In genomic region chr5:21651885-21652612, GRCm38 (mm10) we compare ENCODE assay signal across 31 mouse cellular contexts. TPM values are rescaled to one million over a fixed set of nuclear protein-coding genes. Genes with fewer than 3 reads are reported as not detected.
DNase-seq lines count a peak whose midpoint lies in the region; ATAC-seq and TF ChIP-seq lines count a peak whose summit lies in the region.
"Had no signal": no experiment of that assay in that cellular context is flagged by ENCODE, and none has a peak within 500 bp of the region (broad histone marks: within the 10 kb centered on the region; RNA-seq: fewer than 3 reads in every experiment).

No protein-coding gene starts in this region.

- no peak overlapping the region for H3K27ac ChIP-seq in forebrain, embryonic 11.5 days (ENCODE audit: low read depth, low read length)
- H3K27ac ChIP-seq in forebrain, embryonic 10.5 days: no peak overlapping the region
- no peak overlapping the region for H3K27ac ChIP-seq in heart, embryonic 16.5 days (ENCODE audit: low read length)
- no peak overlapping the region for H3K27ac ChIP-seq in heart, adult 2 months
- H3K27ac ChIP-seq in midbrain, embryonic 11.5 days (ENCODE audit: low read depth, low read length): no peak overlapping the region
- H3K27ac ChIP-seq in midbrain, embryonic 14.5 days (replicated peaks; ENCODE audit: low read depth, low read length): no peak overlapping the region
- no peak overlapping the region for H3K27ac ChIP-seq in hindbrain, embryonic 16.5 days (ENCODE audit: low read depth, low read length)
- H3K27ac ChIP-seq: embryonic facial prominence, embryonic 13.5 days; forebrain, embryonic 12.5 days; hindbrain, embryonic 15.5 days; kidney, embryonic 15.5 days; layer of hippocampus, adult 2 months; left cerebral cortex, adult 2 months; liver, embryonic 12.5 days; midbrain, embryonic 13.5 days had no signal

- no peak for TF ChIP-seq POLR2A in heart, adult 2 months (IDR thresholded peaks at IDR 0.05; ENCODE audit: insufficient read depth, low read depth, low read length)

- H3K27me3 ChIP-seq in forebrain, embryonic 11.5 days (ENCODE audit: control insufficient read depth, insufficient read depth, low read length): no peaks in the 10 kb centered on the region
- no peaks in the 10 kb centered on the region for H3K27me3 ChIP-seq in forebrain, embryonic 10.5 days (ENCODE audit: poor library complexity, severe bottlenecking)
- H3K27me3 ChIP-seq in heart, embryonic 16.5 days (ENCODE audit: control insufficient read depth, insufficient read depth, low read length): no peaks in the 10 kb centered on the region
- H3K27me3 ChIP-seq in heart, adult 2 months (ENCODE audit: control insufficient read depth, insufficient read depth, low read length): no peaks in the 10 kb centered on the region
- H3K27me3 ChIP-seq in midbrain, embryonic 11.5 days (ENCODE audit: control insufficient read depth, insufficient read depth, low read length): no peaks in the 10 kb centered on the region
- H3K27me3 ChIP-seq in midbrain, embryonic 14.5 days (ENCODE audit: control insufficient read depth, insufficient read depth, low read length): no peaks in the 10 kb centered on the region
- H3K27me3 ChIP-seq in hindbrain, embryonic 16.5 days (replicated peaks; ENCODE audit: control insufficient read depth, insufficient read depth, low read length): no peaks in the 10 kb centered on the region
- H3K27me3 ChIP-seq: embryonic facial prominence, embryonic 13.5 days; forebrain, embryonic 12.5 days; hindbrain, embryonic 15.5 days; kidney, embryonic 15.5 days; liver, embryonic 12.5 days; megakaryocyte, embryonic 14.5 days; midbrain, embryonic 13.5 days had no signal

- no peak for TF ChIP-seq CTCF in heart, adult 2 months (IDR thresholded peaks at IDR 0.05)

- H3K9ac ChIP-seq in forebrain, embryonic 11.5 days (ENCODE audit: low read length): no peak overlapping the region
- no peak overlapping the region for H3K9ac ChIP-seq in heart, embryonic 16.5 days (ENCODE audit: low read length)
- no peak overlapping the region for H3K9ac ChIP-seq in heart, adult 2 months (ENCODE audit: low read depth, low read length)
- H3K9ac ChIP-seq in midbrain, embryonic 11.5 days (ENCODE audit: low read length): no peak overlapping the region
- no peak overlapping the region for H3K9ac ChIP-seq in midbrain, embryonic 14.5 days (replicated peaks; ENCODE audit: low read length)
- no peak overlapping the region for H3K9ac ChIP-seq in hindbrain, embryonic 16.5 days (ENCODE audit: low read depth, low read length)
- H3K9ac ChIP-seq: embryonic facial prominence, embryonic 13.5 days; forebrain, embryonic 12.5 days; forebrain, postnatal 0 days; hindbrain, embryonic 15.5 days; kidney, embryonic 15.5 days; liver, embryonic 12.5 days; liver, postnatal 0 days; midbrain, embryonic 13.5 days had no signal

- peaks cover 14% of the 10 kb centered on the region; the same call in 1 of the 2 replicates for H3K36me3 ChIP-seq in forebrain, embryonic 11.5 days (ENCODE audit: control insufficient read depth, insufficient read depth, low read length)
- peaks cover 86% of the 10 kb centered on the region for H3K36me3 ChIP-seq in forebrain, embryonic 10.5 days (replicated peaks)
- peaks cover 38% of the 10 kb centered on the region for H3K36me3 ChIP-seq in heart, embryonic 16.5 days (ENCODE audit: control insufficient read depth, insufficient read depth)
- no peaks in the 10 kb centered on the region for H3K36me3 ChIP-seq in heart, adult 2 months (ENCODE audit: control insufficient read depth, insufficient read depth, low read length)
- peaks cover 22% of the 10 kb centered on the region for H3K36me3 ChIP-seq in midbrain, embryonic 11.5 days (ENCODE audit: control insufficient read depth, insufficient read depth, low read length)
- H3K36me3 ChIP-seq in midbrain, embryonic 14.5 days (ENCODE audit: control insufficient read depth, insufficient read depth, low read length): peaks cover 73% of the 10 kb centered on the region
- peaks cover 25% of the 10 kb centered on the region for H3K36me3 ChIP-seq in hindbrain, embryonic 16.5 days (ENCODE audit: control insufficient read depth, insufficient read depth, low read length)

- no peak for TF ChIP-seq EP300 in heart, adult 2 months (IDR thresholded peaks at IDR 0.05; ENCODE audit: insufficient read depth, low read depth, low read length)

- H3K4me3 ChIP-seq in forebrain, embryonic 11.5 days (ENCODE audit: low read depth, low read length): no peak overlapping the region
- no peak overlapping the region for H3K4me3 ChIP-seq in forebrain, embryonic 10.5 days
- no peak overlapping the region for H3K4me3 ChIP-seq in heart, embryonic 16.5 days (ENCODE audit: low read length)
- no peak overlapping the region for H3K4me3 ChIP-seq in heart, adult 2 months
- no peak overlapping the region for H3K4me3 ChIP-seq in midbrain, embryonic 11.5 days (ENCODE audit: low read depth, low read length)
- no peak overlapping the region for H3K4me3 ChIP-seq in midbrain, embryonic 14.5 days (replicated peaks; ENCODE audit: low read depth, low read length)
- H3K4me3 ChIP-seq in hindbrain, embryonic 16.5 days (ENCODE audit: low read length): no peak overlapping the region
- H3K4me3 ChIP-seq: embryonic facial prominence, embryonic 13.5 days; forebrain, embryonic 12.5 days; hindbrain, embryonic 15.5 days; kidney, embryonic 15.5 days; layer of hippocampus, adult 2 months; left cerebral cortex, adult 2 months; liver, embryonic 12.5 days; megakaryocyte, embryonic 14.5 days; midbrain, embryonic 13.5 days had no signal

- no peaks in the 10 kb centered on the region for H3K79me2 ChIP-seq in heart, adult 2 months (replicated peaks; ENCODE audit: control insufficient read depth, insufficient read depth, low read length)

- H3K4me2 ChIP-seq in forebrain, embryonic 11.5 days (ENCODE audit: low read depth, low read length, severe bottlenecking): no peak overlapping the region
- H3K4me2 ChIP-seq in heart, embryonic 16.5 days (ENCODE audit: low read depth, low read length): no peak overlapping the region
- H3K4me2 ChIP-seq in midbrain, embryonic 11.5 days: no peak overlapping the region
- no peak overlapping the region for H3K4me2 ChIP-seq in midbrain, embryonic 14.5 days (ENCODE audit: low read length)
- no peak overlapping the region for H3K4me2 ChIP-seq in hindbrain, embryonic 16.5 days (ENCODE audit: low read length)
- H3K4me2 ChIP-seq: embryonic facial prominence, embryonic 13.5 days; forebrain, embryonic 12.5 days; heart, embryonic 11.5 days; hindbrain, embryonic 15.5 days; kidney, embryonic 15.5 days; liver, embryonic 12.5 days; midbrain, embryonic 13.5 days had no signal

- no peaks in the 10 kb centered on the region for H3K4me1 ChIP-seq in forebrain, embryonic 11.5 days (replicated peaks; ENCODE audit: control insufficient read depth, insufficient read depth, low read length)
- peaks cover 6% of the 10 kb centered on the region for H3K4me1 ChIP-seq in forebrain, embryonic 10.5 days
- H3K4me1 ChIP-seq in heart, embryonic 16.5 days (ENCODE audit: control insufficient read depth, insufficient read depth, low read length): peaks cover 2% of the 10 kb centered on the region
- no peaks in the 10 kb centered on the region for H3K4me1 ChIP-seq in heart, adult 2 months (ENCODE audit: control insufficient read depth, insufficient read depth, low read length)
- peaks cover 4% of the 10 kb centered on the region for H3K4me1 ChIP-seq in midbrain, embryonic 11.5 days (ENCODE audit: control insufficient read depth, insufficient read depth, low read length)
- peaks cover 5% of the 10 kb centered on the region for H3K4me1 ChIP-seq in midbrain, embryonic 14.5 days (ENCODE audit: control insufficient read depth, insufficient read depth, low read length)
- peaks cover 5% of the 10 kb centered on the region for H3K4me1 ChIP-seq in hindbrain, embryonic 16.5 days (ENCODE audit: control insufficient read depth, insufficient read depth, low read depth, low read length)

- ATAC-seq in forebrain, embryonic 11.5 days (replicated peaks; ENCODE audit: low FRiP score): no peak
- peak; percentile 69 for ATAC-seq in heart, embryonic 16.5 days (replicated peaks; ENCODE audit: extremely low read depth, insufficient read depth, low FRiP score)
- no peak for ATAC-seq in midbrain, embryonic 11.5 days (ENCODE audit: low FRiP score)
- no peak for ATAC-seq in midbrain, embryonic 14.5 days (ENCODE audit: low FRiP score, low TSS enrichment)
- ATAC-seq in hindbrain, embryonic 16.5 days: no peak
- ATAC-seq: activated CD4-positive, CD25-positive, alpha-beta regulatory T cell, adult 4 months; forebrain, postnatal 0 days; liver, embryonic 12.5 days; liver, postnatal 0 days; midbrain, embryonic 13.5 days had no signal

- 93% methylated on average over 7 of the region's 7 CpGs for WGBS in forebrain, embryonic 11.5 days
- 92% methylated on average over 7 of the region's 7 CpGs for WGBS in forebrain, embryonic 10.5 days
- WGBS in heart, embryonic 16.5 days: 69% methylated on average over 7 of the region's 7 CpGs
- 77% methylated on average over 7 of the region's 7 CpGs for WGBS in heart, adult 2 months
- 92% methylated on average over 7 of the region's 7 CpGs for WGBS in midbrain, embryonic 11.5 days
- 90% methylated on average over 7 of the region's 7 CpGs for WGBS in midbrain, embryonic 14.5 days
- WGBS in hindbrain, embryonic 16.5 days: 88% methylated on average over 7 of the region's 7 CpGs

- intact Hi-C loops in heart, adult 2 months (cut with DNase I): no loop called here

- no peaks in the 10 kb centered on the region for H3K9me3 ChIP-seq in forebrain, embryonic 11.5 days (ENCODE audit: control insufficient read depth, low read length)
- H3K9me3 ChIP-seq in forebrain, embryonic 10.5 days: no peaks in the 10 kb centered on the region
- H3K9me3 ChIP-seq in heart, embryonic 16.5 days (replicated peaks; ENCODE audit: control insufficient read depth, low read length): no peaks in the 10 kb centered on the region
- H3K9me3 ChIP-seq in midbrain, embryonic 11.5 days (ENCODE audit: control insufficient read depth, low read length): no peaks in the 10 kb centered on the region
- H3K9me3 ChIP-seq in midbrain, embryonic 14.5 days (ENCODE audit: control insufficient read depth, low read length): no peaks in the 10 kb centered on the region
- no peaks in the 10 kb centered on the region for H3K9me3 ChIP-seq in hindbrain, embryonic 16.5 days (ENCODE audit: control insufficient read depth, low read length)
- H3K9me3 ChIP-seq: embryonic facial prominence, embryonic 13.5 days; forebrain, embryonic 12.5 days; hindbrain, embryonic 15.5 days; kidney, embryonic 15.5 days; liver, embryonic 12.5 days; megakaryocyte, embryonic 14.5 days; midbrain, embryonic 13.5 days had no signal

- peak; percentile 8 for DNase-seq in forebrain, embryonic 11.5 days (ENCODE audit: low spot score)
- DNase-seq in forebrain, embryonic 10.5 days (ENCODE audit: extremely low spot score, low spot score): no peak
- no peak for DNase-seq in heart, adult 2 months
- DNase-seq in midbrain, embryonic 11.5 days (ENCODE audit: low spot score, missing footprints): peak; percentile 41
- DNase-seq in midbrain, embryonic 14.5 days: no peak
- DNase-seq in spleen, postnatal 14 days (ENCODE audit: low spot score in 2 of 2): no peak
- DNase-seq: adrenal gland, adult 2 months; adrenal gland, postnatal 36 days; cerebellum, adult 18-20 months; cerebellum, postnatal 10 days; forebrain, postnatal 0 days; gastrocnemius, postnatal 10 days; kidney, adult 18-20 months; kidney, postnatal 25 days; liver, postnatal 0 days; lung, postnatal 4 days had no signal

RNA-seq across cellular contexts. Expression of gene Armc10, which starts 6.4 kb away (rescaled TPM):
- 93.1 and 93.2 TPM in 2 replicates for polyA plus RNA-seq in forebrain, embryonic 11.5 days (2014; fragmentation: Nextera tagmentation; extraction: Ambion mirVana)
- 64.6 and 65.4 TPM in 2 replicates for polyA plus RNA-seq in forebrain, embryonic 10.5 days (2016; fragmentation: Nextera tagmentation; extraction: Ambion mirVana)
- polyA plus RNA-seq in heart, embryonic 16.5 days (2015; fragmentation: Nextera tagmentation; extraction: Ambion mirVana): 19.2 and 20.0 TPM in 2 replicates
- 1 to 10 TPM; 8.0 to 9.4 TPM for total RNA-seq in heart, adult 2 months (2021)
- polyA plus RNA-seq in heart, adult 2 months (2012; rRNA removed): 10.8 and 12.2 TPM in 2 replicates
- 93.1 and 98.3 TPM in 2 replicates for polyA plus RNA-seq in midbrain, embryonic 11.5 days (2014; fragmentation: Nextera tagmentation; extraction: Ambion mirVana)
- polyA plus RNA-seq in midbrain, embryonic 14.5 days (2014; fragmentation: Nextera tagmentation; extraction: Ambion mirVana): 73.7 and 85.6 TPM in 2 replicates
- polyA plus RNA-seq in hindbrain, embryonic 16.5 days (2015; fragmentation: Nextera tagmentation; extraction: Ambion mirVana): 40.5 and 45.3 TPM in 2 replicates

RNA-seq across cellular contexts. Expression of gene Fbxl13, which starts 6.6 kb away (rescaled TPM):
- polyA plus RNA-seq in forebrain, embryonic 11.5 days (2014; fragmentation: Nextera tagmentation; extraction: Ambion mirVana): 0.15 TPM in 1 of 2 replicates, not detected in the other
- 0.12 and 0.20 TPM in 2 replicates for polyA plus RNA-seq in forebrain, embryonic 10.5 days (2016; fragmentation: Nextera tagmentation; extraction: Ambion mirVana)
- polyA plus RNA-seq in heart, embryonic 16.5 days (2015; fragmentation: Nextera tagmentation; extraction: Ambion mirVana): 0.27 and 0.30 TPM in 2 replicates
- total RNA-seq in heart, adult 2 months (2021): not detected
- 0.35 and 0.47 TPM in 2 replicates for polyA plus RNA-seq in heart, adult 2 months (2012; rRNA removed)
- 0.08 and 0.30 TPM in 2 replicates for polyA plus RNA-seq in midbrain, embryonic 11.5 days (2014; fragmentation: Nextera tagmentation; extraction: Ambion mirVana)
- polyA plus RNA-seq in midbrain, embryonic 14.5 days (2014; fragmentation: Nextera tagmentation; extraction: Ambion mirVana): 0.09 and 0.47 TPM in 2 replicates
- polyA plus RNA-seq in hindbrain, embryonic 16.5 days (2015; fragmentation: Nextera tagmentation; extraction: Ambion mirVana): 0.10 and 0.21 TPM in 2 replicates
- total RNA-seq: adrenal gland, postnatal 36 days; hematopoietic stem cell, adult 5-6 weeks; monocyte, adult 5-6 weeks had no signal
- polyA plus RNA-seq: activated CD4-positive, CD25-positive, alpha-beta regulatory T cell, adult 4 months had no signal

RNA-seq across cellular contexts. Expression of gene Napepld, which starts 49.1 kb away (rescaled TPM):
- 17.9 and 20.3 TPM in 2 replicates for polyA plus RNA-seq in forebrain, embryonic 11.5 days (2014; fragmentation: Nextera tagmentation; extraction: Ambion mirVana)
- 10.7 TPM in 2 replicates for polyA plus RNA-seq in forebrain, embryonic 10.5 days (2016; fragmentation: Nextera tagmentation; extraction: Ambion mirVana)
- polyA plus RNA-seq in heart, embryonic 16.5 days (2015; fragmentation: Nextera tagmentation; extraction: Ambion mirVana): 5.6 and 6.3 TPM in 2 replicates
- 1 to 10 TPM; 5.4 to 5.9 TPM for total RNA-seq in heart, adult 2 months (2021)
- polyA plus RNA-seq in heart, adult 2 months (2012; rRNA removed): 2.4 and 3.7 TPM in 2 replicates
- 17.0 and 17.1 TPM in 2 replicates for polyA plus RNA-seq in midbrain, embryonic 11.5 days (2014; fragmentation: Nextera tagmentation; extraction: Ambion mirVana)
- polyA plus RNA-seq in midbrain, embryonic 14.5 days (2014; fragmentation: Nextera tagmentation; extraction: Ambion mirVana): 2.3 and 3.9 TPM in 2 replicates
- polyA plus RNA-seq in hindbrain, embryonic 16.5 days (2015; fragmentation: Nextera tagmentation; extraction: Ambion mirVana): 2.6 and 2.9 TPM in 2 replicates

Comparison
In these comparisons a context has a peak if more than half of its experiments do, and no peak if none do; other contexts are left out.
1. DNase-seq: peak in forebrain, embryonic 11.5 days (single experiment) and midbrain, embryonic 11.5 days (single experiment); none in forebrain, embryonic 10.5 days (single experiment), heart, adult 2 months (0 of 2), midbrain, embryonic 14.5 days (single experiment) and spleen, postnatal 14 days (0 of 2).